Mouse (Mus musculus) ES-E14 (cell line): Measurements from ENCODE around the gene Gipc1. TPM values are rescaled to one million over a fixed set of nuclear protein-coding genes. Genes with fewer than 3 reads are reported as not detected.

Experiments used
- DNase-seq: peaks from one replicate; pipeline ENCODE4 v3.0.0-alpha.2; 2013; ENCODE audit warnings: low read depth, low spot score
- H3K27ac ChIP-seq: 2 replicates; pipeline ENCODE4 v1.5.1; 2012; ENCODE audit warnings: low read depth, mild to moderate bottlenecking, low read length, moderate library complexity, mixed read lengths; ENCODE audit not compliant: poor library complexity, insufficient read depth, severe bottlenecking
- H3K36me3 ChIP-seq: 2 replicates; pipeline ENCODE4 v1.6.1; 2012; ENCODE audit warnings: mild to moderate bottlenecking, low read length, moderate library complexity, mixed read lengths; ENCODE audit not compliant: control insufficient read depth, poor library complexity, insufficient read depth, severe bottlenecking
- H3K4me1 ChIP-seq, 2 experiments: fragments of 150-350 bp in 1 of 2; sonication (generic) in 1 of 2; 2 replicates each; pipeline ENCODE4 v1.6.1; 2012; ENCODE audit warnings: low read length in 2 of 2, mild to moderate bottlenecking in 1 of 2, mixed read lengths in 1 of 2; ENCODE audit not compliant: control insufficient read depth in 2 of 2, insufficient read depth in 2 of 2, poor library complexity in 1 of 2
- H3K4me3 ChIP-seq, 2 experiments: fragments of 150-350 bp in 1 of 2; sonication (generic) in 1 of 2; 2 replicates each; pipeline ENCODE4 v1.5.1; 2012; ENCODE audit warnings: low read length in 2 of 2, low read depth in 1 of 2, mild to moderate bottlenecking in 1 of 2, mixed read lengths in 1 of 2; ENCODE audit not compliant: insufficient read depth in 1 of 2, poor library complexity in 1 of 2, severe bottlenecking in 1 of 2
- H3K9ac ChIP-seq: 2 replicates; pipeline ENCODE4 v1.6.1; 2012; ENCODE audit warnings: low read depth, mild to moderate bottlenecking, low read length, mixed read lengths; ENCODE audit not compliant: poor library complexity, insufficient read depth, severe bottlenecking
- H3K9me3 ChIP-seq: fragments of 150-350 bp; sonication (generic); 2 replicates; pipeline ENCODE4 v1.6.1; 2012; ENCODE audit warnings: low read depth, mild to moderate bottlenecking, low read length; ENCODE audit not compliant: control insufficient read depth, insufficient read depth
- CHD2 ChIP-seq: IDR thresholded peaks from 2 replicates; pipeline ENCODE4 v1.6.1; 2014; ENCODE audit warnings: mild to moderate bottlenecking, low read depth, low read length, inconsistent platforms
- HCFC1 ChIP-seq: IDR thresholded peaks from 2 replicates; pipeline ENCODE4 v1.6.1; 2012; ENCODE audit warnings: low read length, inconsistent platforms, borderline replicate concordance; ENCODE audit not compliant: insufficient read depth
- MAFK ChIP-seq: IDR thresholded peaks from 2 replicates; pipeline ENCODE4 v1.6.1; 2014; ENCODE audit warnings: mild to moderate bottlenecking, low read depth, low read length, inconsistent platforms; ENCODE audit not compliant: insufficient read depth
- ZC3H11A ChIP-seq: IDR thresholded peaks from 2 replicates; pipeline ENCODE4 v1.6.1; 2012; ENCODE audit warnings: low read depth, mild to moderate bottlenecking, inconsistent platforms, low read length, borderline replicate concordance
- ZNF384 ChIP-seq: IDR thresholded peaks from 2 replicates; pipeline ENCODE4 v1.6.1; 2012; ENCODE audit warnings: low read depth, low read length, inconsistent platforms
- in situ Hi-C, 2 experiments: fragments of 600-800 bp; cut with MboI; formaldehyde crosslinking; loops; one replicate each; pipeline ENCODE4 v1.15.1; 2025; ENCODE audit warnings: low sequenced_read_pairs in 2 of 2, inconsistent platforms in 1 of 2; ENCODE audit not compliant: unreplicated experiment in 2 of 2
- total RNA-seq: library from RNA; depleted of rRNA; stranded (reverse); fragments of 300-350 nt; gene quantifications from 2 replicates; pipeline ENCODE4 v1.2.3, GENCODE M21; 2012

Gipc1 gene
- total RNA-seq, 1 experiment, result 73.7 TPM

DNA sequence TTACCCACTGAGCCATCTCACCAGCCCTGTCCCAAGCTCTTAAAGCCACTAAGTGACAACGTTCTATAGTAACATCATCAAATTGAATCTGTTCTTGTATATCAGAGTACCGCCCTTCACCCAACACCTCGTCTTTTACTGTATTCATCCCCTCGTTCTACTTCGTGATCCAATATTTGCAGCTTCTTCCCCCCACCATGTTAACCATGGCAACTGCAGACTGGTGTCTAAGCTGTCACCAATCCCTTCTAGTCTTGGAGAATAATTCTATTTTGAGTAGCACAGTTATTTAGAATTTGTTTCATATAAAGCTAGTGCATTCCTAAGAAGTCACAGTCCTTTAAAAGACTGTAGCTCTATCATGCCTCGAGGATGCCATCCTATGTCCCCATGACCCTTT, 36.8 kb downstream of the Gipc1 start:
- no peak for TF ChIP-seq HCFC1
- no peak for TF ChIP-seq CHD2
- no peak for TF ChIP-seq ZC3H11A
- TF ChIP-seq MAFK, result no peak
- TF ChIP-seq ZNF384, result no peak
- no peak for DNase-seq
- peaks cover 6% of the 10 kb centered on the region; the same call in 1 of the 2 replicates for H3K36me3 ChIP-seq
- H3K27ac ChIP-seq, result no peak overlapping the region
- H3K9ac ChIP-seq, result no peak overlapping the region
- H3K9me3 ChIP-seq, result no peaks in the 10 kb centered on the region
- no peak overlapping the region for H3K4me3 ChIP-seq
- in situ Hi-C loops, result no loop called here
- H3K4me1 ChIP-seq, result peaks cover 0 to 8% of the 10 kb centered on the region in 2 experiments; a peak in 1 of 4 replicates

DNA sequence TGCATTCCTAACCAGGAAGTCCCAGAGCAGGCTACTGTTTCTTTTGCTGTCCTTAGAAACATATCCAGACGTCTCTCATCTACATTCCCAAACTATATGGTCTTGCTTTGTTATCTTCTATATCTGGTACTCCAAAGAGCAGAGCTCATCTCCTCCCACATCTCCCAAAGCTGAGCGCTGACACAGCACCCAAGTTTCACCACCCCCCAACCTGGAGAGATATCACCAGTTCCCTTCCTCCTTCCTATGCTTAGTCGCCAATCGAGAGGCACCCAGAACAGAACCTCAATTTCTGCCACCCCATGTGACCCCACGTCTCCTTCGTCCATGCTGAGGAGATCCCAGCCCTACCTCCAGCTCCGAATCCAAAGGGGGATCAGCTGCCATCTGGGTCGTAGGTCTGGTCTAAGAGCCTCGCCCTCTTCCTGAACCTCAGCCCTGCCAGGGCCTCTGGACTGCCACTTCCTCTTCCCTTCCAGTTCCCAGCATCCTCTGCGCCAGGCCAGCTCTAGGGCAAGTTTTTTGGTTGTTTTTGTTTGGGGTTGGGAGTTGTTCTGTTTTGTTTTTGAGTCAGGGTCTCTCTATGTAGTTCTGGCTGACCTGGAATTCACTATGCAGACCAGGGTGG, 41.2 kb downstream of the Gipc1 start:
- Histone ChIP-seq H3K9me3 (no peaks in the 10 kb centered on the region), H3K4me1 (peaks cover 0 to 18% of the 10 kb centered on the region in 2 experiments; a peak in 2 of 4 replicates), H3K9ac (no peak overlapping the region), H3K4me3 (no peak overlapping the region), H3K27ac (no peak overlapping the region), H3K36me3 (peaks cover 6% of the 10 kb centered on the region; the same call in 1 of the 2 replicates)
- in situ Hi-C loops, result no loop called here
- no peak for DNase-seq
- TF ChIP-seq HCFC1 (no peak), ZC3H11A (no peak)

DNA sequence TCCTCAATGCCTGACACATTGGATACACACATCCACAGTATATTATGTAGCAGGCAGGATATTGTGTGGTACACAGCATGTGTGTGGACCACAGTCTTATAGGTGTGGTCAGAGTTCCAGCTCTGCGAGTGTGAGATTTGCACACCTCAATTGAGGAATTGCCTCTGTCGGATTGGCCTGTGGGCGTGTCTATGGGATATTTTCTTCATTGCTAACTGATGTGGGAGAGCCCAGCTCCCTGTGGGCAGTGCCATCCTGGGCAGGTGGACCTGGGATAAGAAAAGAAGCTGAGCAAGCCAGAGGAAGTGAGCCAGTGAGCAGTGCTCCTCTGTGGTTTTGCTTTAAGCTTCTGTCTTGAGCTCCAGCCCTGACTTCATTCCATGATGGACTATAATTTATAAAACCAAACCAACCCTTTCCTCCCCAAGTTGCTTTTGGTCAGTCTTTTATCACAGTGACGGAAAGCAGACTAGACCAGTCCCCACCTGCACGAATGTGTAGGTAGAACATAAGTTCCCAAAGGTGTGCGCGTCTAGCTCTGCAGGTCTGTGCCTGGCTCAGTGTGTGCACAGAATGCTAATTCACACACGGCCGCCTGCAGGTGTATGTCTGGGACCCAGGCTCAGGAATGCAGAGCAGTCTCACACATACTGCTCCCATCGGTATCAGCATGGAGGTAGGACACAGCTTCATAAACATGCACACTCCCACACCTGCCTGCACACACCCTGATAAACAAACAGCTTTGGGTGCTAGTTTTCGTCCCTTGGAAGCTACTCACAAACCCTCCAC, 42.1 kb downstream of the Gipc1 start:
- no peak overlapping the region for H3K9ac ChIP-seq
- no peak for DNase-seq
- peaks cover 3 to 18% of the 10 kb centered on the region in 2 experiments; a peak in 3 of 4 replicates for H3K4me1 ChIP-seq
- H3K27ac ChIP-seq, result no peak overlapping the region
- in situ Hi-C loops, result no loop called here
- peaks cover 6% of the 10 kb centered on the region; the same call in 1 of the 2 replicates for H3K36me3 ChIP-seq
- no peak overlapping the region for H3K4me3 ChIP-seq
- TF ChIP-seq HCFC1, result no peak
- TF ChIP-seq CHD2, result no peak
- TF ChIP-seq MAFK, result no peak
- no peaks in the 10 kb centered on the region for H3K9me3 ChIP-seq

DNA sequence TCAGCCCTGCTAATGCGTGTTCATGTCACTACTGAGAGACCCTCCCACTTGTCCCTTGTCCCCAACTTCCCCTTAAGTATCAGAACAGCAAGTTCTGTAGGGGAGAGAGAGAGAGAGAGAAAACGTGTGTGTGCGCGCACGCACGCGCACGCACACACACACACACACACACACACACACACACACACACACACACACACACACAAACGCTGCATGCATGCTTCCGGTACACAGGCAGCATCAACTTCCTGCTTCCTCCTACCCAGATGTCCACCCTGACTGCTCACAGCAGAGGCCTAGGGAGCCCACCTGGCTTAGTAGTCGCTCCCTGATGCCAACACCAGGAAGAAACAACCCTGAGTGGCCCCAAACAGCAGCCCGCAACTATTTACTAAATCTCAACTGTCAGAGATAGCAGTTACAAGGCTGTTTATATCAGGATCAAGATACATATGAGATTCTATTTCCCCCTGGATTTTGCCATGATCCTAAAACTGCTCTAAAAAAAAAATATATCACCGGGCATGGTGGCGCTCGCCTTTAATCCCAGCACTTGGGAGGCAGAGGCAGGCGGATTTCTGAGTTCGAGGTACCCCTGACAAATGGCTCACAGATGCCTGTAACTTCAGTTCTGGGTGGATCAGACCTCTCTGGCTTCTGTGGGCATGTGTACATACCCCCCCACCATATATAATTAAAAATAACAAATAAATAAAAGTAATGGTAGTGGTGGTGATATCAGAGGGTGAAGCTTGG, 43.1 kb downstream of the Gipc1 start:
- in situ Hi-C loops, result no loop called here
- Histone ChIP-seq H3K9ac (no peak overlapping the region), H3K27ac (no peak overlapping the region), H3K4me3 (no peak overlapping the region), H3K4me1 (peaks cover 4 to 18% of the 10 kb centered on the region in 2 experiments; a peak in 3 of 4 replicates), H3K9me3 (no peaks in the 10 kb centered on the region), H3K36me3 (peaks cover 6% of the 10 kb centered on the region; the same call in 1 of the 2 replicates)
- TF ChIP-seq HCFC1, result no peak
- no peak for TF ChIP-seq ZNF384
- no peak for TF ChIP-seq CHD2
- no peak for TF ChIP-seq MAFK
- TF ChIP-seq ZC3H11A, result no peak
- DNase-seq, result no peak
